Mouse (Mus musculus): ENCODE results near the gene Loxl1. TPM values are rescaled to one million over a fixed set of nuclear protein-coding genes. Genes with fewer than 3 reads are reported as not detected.

The Loxl1 gene
- polyA plus RNA-seq, 2 experiments: 0.80 to 1.2 TPM

DNA sequence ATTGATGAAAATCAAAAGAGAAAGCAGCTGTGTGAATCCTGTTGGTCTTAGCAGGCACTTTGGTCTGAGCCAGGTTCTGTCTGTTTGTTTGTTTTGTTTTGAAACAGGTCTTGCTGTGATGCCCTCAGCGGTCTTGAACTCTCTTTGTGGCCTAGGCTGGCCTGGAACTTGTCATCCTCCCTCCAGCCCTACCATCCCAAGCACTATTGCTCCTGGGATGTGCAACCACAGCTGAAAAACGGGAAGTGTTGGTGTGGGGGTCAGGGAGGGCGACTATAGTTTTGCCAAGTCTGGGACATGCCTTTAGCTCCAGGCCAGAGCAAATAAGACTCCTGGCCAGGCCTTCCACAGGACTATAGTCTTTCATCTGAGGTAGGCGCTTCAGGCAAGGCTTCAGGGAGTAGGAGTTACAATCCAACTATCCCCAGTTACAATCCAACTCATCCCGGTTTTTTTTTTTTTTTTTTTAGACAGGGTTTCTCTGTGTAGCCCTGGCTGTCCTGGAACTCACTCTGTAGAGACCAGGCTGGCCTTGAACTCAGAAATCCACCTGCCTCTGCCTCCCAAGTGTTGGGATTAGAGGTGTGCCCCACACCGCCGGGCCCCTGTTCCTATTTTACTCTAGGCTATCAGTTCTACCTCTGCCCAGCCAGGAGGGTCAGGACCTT is 64.1 kb downstream of the Loxl1 start:
- peak; percentile 10; the same call in 1 of the 2 replicates for ATAC-seq (ENCODE audit: insufficient read depth)

DNA sequence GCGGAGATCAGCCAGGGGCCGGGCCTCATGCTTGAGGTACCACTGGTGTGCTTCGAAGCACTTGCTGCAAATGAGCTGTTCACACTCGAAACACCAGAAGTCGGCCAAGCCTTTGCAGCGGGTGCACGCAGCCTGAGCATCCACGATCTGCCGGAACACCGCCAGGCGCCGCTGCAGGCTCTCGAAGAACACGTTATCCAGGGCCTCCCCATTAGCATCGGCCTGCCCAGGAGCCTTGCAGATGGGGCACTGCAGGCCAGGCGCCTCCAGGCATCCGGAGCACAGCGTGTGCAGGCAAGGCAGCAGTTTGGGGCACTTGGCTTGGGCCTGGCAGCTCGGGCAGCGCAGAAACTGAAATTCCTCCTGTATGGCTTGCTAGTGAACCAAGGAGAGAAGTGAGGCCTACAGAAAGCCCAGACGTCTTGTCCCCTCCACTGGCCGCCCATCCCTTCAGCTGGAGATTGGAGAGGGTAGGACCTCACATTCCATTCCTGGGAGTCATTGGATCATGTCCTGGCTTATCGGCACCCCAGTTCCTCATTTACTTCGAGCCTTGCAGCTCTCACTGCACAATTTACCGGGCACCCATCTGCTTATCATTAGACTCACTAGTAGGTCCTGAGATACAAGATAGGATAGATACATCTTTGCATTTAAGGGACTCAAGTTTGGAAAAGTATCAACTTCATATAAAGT is 65.8 kb downstream of the Loxl1 start:
- H3K4me1 ChIP-seq (replicated peaks; ENCODE audit: control insufficient read depth in 2 of 2, insufficient read depth in 2 of 2, low read length in 1 of 2): peaks cover 40 to 41% of the 10 kb centered on the region in 2 experiments

More for the DNA sequence above, 64.1 kb downstream of the Loxl1 start:
- Histone ChIP-seq H3K27ac (peak overlapping the region; percentile 92), H3K9ac (replicated peaks) (peak overlapping the region; percentile 81), H3K9me3 (ENCODE audit: control insufficient read depth, low read length) (no peaks in the 10 kb centered on the region), H3K27me3 (ENCODE audit: control insufficient read depth, insufficient read depth, low read length) (no peaks in the 10 kb centered on the region), H3K4me2 (ENCODE audit: low read depth) (peak overlapping the region; percentile 73), H3K4me3 (ENCODE audit: insufficient read depth in 1 of 2, low read depth in 2 of 2, low read length in 2 of 2) (peak overlapping the region; percentile 87 to 95), H3K4me1 (replicated peaks; ENCODE audit: control insufficient read depth in 2 of 2, insufficient read depth in 2 of 2, low read length in 1 of 2) (peaks cover 28 to 34% of the 10 kb centered on the region in 2 experiments), H3K36me3 (replicated peaks; ENCODE audit: control insufficient read depth, insufficient read depth, low read depth) (peaks cover 15% of the 10 kb centered on the region)
- peak in 1 of 3 experiments; percentile 29 for DNase-seq (ENCODE audit: low read depth in 3 of 3, low spot score in 3 of 3)
- no peak for TF ChIP-seq CTCF (IDR thresholded peaks at IDR 0.05; ENCODE audit: low read depth)
- TF ChIP-seq EP300 (IDR thresholded peaks at IDR 0.05; ENCODE audit: low read depth): no peak
- WGBS (ENCODE audit: insufficient replicate concordance): 6% methylated on average over 7 of the region's 7 CpGs

DNA sequence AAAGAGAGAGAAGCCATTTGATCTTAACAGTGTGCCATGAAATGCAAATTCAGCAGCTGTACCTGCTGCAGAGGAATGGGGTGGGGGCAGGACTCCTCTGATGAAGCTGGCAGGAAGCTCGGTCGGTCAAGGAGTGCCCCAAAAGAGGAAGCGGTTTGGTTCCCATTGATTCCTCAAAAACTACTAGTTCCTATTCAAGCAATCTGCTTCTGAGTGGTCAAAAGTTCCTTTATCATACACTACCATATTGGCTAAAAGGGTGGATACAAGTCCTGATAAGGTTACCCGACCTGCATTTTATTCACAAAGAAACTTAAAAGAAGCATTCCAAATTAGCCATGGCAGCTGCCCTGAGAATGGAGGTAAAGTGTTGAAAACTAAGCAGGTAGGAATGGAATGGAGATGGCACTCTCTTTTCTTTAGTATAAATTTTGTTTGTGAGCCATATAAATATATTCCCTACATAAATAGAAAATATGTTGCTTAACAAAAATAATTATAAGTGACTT is 66.8 kb downstream of the Loxl1 start:
- Histone ChIP-seq H3K9me3 (ENCODE audit: control insufficient read depth, low read length) (no peaks in the 10 kb centered on the region), H3K9ac (replicated peaks) (peak overlapping the region; percentile 81), H3K4me3 (ENCODE audit: insufficient read depth in 1 of 2, low read depth in 2 of 2, low read length in 2 of 2) (peak overlapping the region; percentile 87 to 95), H3K27ac (peak overlapping the region; percentile 92), H3K27me3 (ENCODE audit: control insufficient read depth, insufficient read depth, low read length) (no peaks in the 10 kb centered on the region), H3K4me1 (replicated peaks; ENCODE audit: control insufficient read depth in 2 of 2, insufficient read depth in 2 of 2, low read length in 1 of 2) (peaks cover 41 to 42% of the 10 kb centered on the region in 2 experiments), H3K36me3 (replicated peaks; ENCODE audit: control insufficient read depth, insufficient read depth, low read depth) (peaks cover 32% of the 10 kb centered on the region), H3K4me2 (ENCODE audit: low read depth) (peak overlapping the region; percentile 73)
- TF ChIP-seq EP300 (IDR thresholded peaks at IDR 0.05; ENCODE audit: low read depth) (peak; percentile 86), CTCF (IDR thresholded peaks at IDR 0.05; ENCODE audit: low read depth) (no peak)
- 6% methylated on average over 4 of the region's 4 CpGs for WGBS (ENCODE audit: insufficient replicate concordance)
- DNase-seq (ENCODE audit: low read depth in 3 of 3, low spot score in 3 of 3) (peak; percentile 71 to 79 (median 78)), ATAC-seq (ENCODE audit: insufficient read depth) (peak; percentile 47)

More for the DNA sequence above, 65.8 kb downstream of the Loxl1 start:
- WGBS (ENCODE audit: insufficient replicate concordance): 7% methylated on average over 25 of the region's 25 CpGs
- ATAC-seq (ENCODE audit: insufficient read depth) (peak; percentile 82), DNase-seq (ENCODE audit: low read depth in 3 of 3, low spot score in 3 of 3) (peak; percentile 72 to 77 (median 77))
- H3K4me3 ChIP-seq (ENCODE audit: insufficient read depth in 1 of 2, low read depth in 2 of 2, low read length in 2 of 2): peak overlapping the region; percentile 87 to 95
- peak overlapping the region; percentile 92 for H3K27ac ChIP-seq
- TF ChIP-seq CTCF (IDR thresholded peaks at IDR 0.05; ENCODE audit: low read depth) (peak; percentile 98), EP300 (IDR thresholded peaks at IDR 0.05; ENCODE audit: low read depth) (no peak; the same call in 1 of the 2 replicates)
- no peaks in the 10 kb centered on the region for H3K9me3 ChIP-seq (ENCODE audit: control insufficient read depth, low read length)
- H3K9ac ChIP-seq (replicated peaks): peak overlapping the region; percentile 81
- H3K27me3 ChIP-seq (ENCODE audit: control insufficient read depth, insufficient read depth, low read length): no peaks in the 10 kb centered on the region
- H3K36me3 ChIP-seq (replicated peaks; ENCODE audit: control insufficient read depth, insufficient read depth, low read depth): peaks cover 30% of the 10 kb centered on the region
- H3K4me2 ChIP-seq (ENCODE audit: low read depth): peak overlapping the region; percentile 73

DNA sequence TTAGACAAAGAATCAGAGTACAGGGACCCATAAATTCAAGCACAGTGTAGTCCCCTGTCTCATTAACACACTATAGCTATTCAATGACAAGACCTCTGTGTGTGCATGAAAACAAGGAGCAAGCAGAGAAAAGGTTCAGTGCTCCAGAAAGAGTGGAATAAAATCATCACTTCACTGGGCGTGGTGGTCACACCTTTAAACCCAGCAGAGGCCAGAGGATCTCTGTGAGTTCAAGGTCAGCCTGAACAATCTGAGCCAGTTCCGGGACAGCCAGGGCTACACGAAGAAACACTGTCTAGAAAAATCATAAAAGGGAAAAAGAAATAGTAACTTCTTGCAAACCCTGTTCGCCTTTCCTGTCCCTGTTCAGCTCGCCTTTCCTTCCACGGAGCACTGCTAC is 69.3 kb downstream of the Loxl1 start:
- 86% methylated on average over 6 of the region's 6 CpGs for WGBS (ENCODE audit: insufficient replicate concordance)
- ATAC-seq (ENCODE audit: insufficient read depth): no peak
- no peak for DNase-seq (ENCODE audit: low read depth in 3 of 3, low spot score in 3 of 3)
- Histone ChIP-seq H3K4me3 (ENCODE audit: insufficient read depth in 1 of 2, low read depth in 2 of 2, low read length in 2 of 2) (no peak overlapping the region), H3K36me3 (replicated peaks; ENCODE audit: control insufficient read depth, insufficient read depth, low read depth) (peaks cover 40% of the 10 kb centered on the region), H3K27ac (peak overlapping the region; percentile 5; the same call in 1 of the 2 replicates), H3K27me3 (ENCODE audit: control insufficient read depth, insufficient read depth, low read length) (no peaks in the 10 kb centered on the region), H3K4me1 (replicated peaks; ENCODE audit: control insufficient read depth in 2 of 2, insufficient read depth in 2 of 2, low read length in 1 of 2) (peaks cover 32 to 33% of the 10 kb centered on the region in 2 experiments), H3K9ac (replicated peaks) (no peak overlapping the region; the same call in 1 of the 2 replicates), H3K9me3 (ENCODE audit: control insufficient read depth, low read length) (no peaks in the 10 kb centered on the region), H3K4me2 (ENCODE audit: low read depth) (peak overlapping the region; percentile 74)
- TF ChIP-seq EP300 (IDR thresholded peaks at IDR 0.05; ENCODE audit: low read depth) (no peak), CTCF (IDR thresholded peaks at IDR 0.05; ENCODE audit: low read depth) (no peak)

DNA sequence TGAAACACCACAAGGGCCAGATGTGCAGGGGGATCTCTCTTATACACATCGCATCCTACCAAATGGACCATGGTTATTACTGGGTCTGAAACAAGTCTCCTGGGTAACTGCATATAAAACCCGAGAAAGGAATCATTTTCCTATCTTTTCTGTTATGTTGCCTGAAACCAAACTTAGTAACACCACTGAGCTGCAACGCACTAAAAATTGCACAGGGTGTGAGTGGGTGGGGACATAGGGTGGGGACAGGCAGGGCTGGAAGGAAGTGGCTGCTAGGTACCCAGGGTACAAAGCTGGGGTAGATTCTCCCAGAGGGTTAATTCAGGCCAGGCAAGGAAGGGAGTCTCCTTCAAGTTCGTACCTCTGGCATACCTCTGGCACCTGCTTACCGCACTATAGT is 70.3 kb downstream of the Loxl1 start:
- H3K27me3 ChIP-seq (ENCODE audit: control insufficient read depth, insufficient read depth, low read length): no peaks in the 10 kb centered on the region
- peaks cover 41% of the 10 kb centered on the region for H3K36me3 ChIP-seq (replicated peaks; ENCODE audit: control insufficient read depth, insufficient read depth, low read depth)
- no peak overlapping the region for H3K27ac ChIP-seq
- H3K9ac ChIP-seq (replicated peaks): 0 out of 2 replicates have a peak overlapping the region, but pooled peaks have one; percentile 9
- TF ChIP-seq CTCF (IDR thresholded peaks at IDR 0.05; ENCODE audit: low read depth): no peak
- no peak for TF ChIP-seq EP300 (IDR thresholded peaks at IDR 0.05; ENCODE audit: low read depth)
- H3K4me2 ChIP-seq (ENCODE audit: low read depth): peak overlapping the region; percentile 25; the same call in 1 of the 2 replicates
- no peaks in the 10 kb centered on the region for H3K9me3 ChIP-seq (ENCODE audit: control insufficient read depth, low read length)
- ATAC-seq (ENCODE audit: insufficient read depth) (no peak), DNase-seq (ENCODE audit: low read depth in 3 of 3, low spot score in 3 of 3) (no peak)
- H3K4me3 ChIP-seq (ENCODE audit: insufficient read depth in 1 of 2, low read depth in 2 of 2, low read length in 2 of 2): no peak overlapping the region
- 58% methylated on average over 5 of the region's 5 CpGs for WGBS (ENCODE audit: insufficient replicate concordance)
- H3K4me1 ChIP-seq (replicated peaks; ENCODE audit: control insufficient read depth in 2 of 2, insufficient read depth in 2 of 2, low read length in 1 of 2): peaks cover 29 to 30% of the 10 kb centered on the region in 2 experiments

Data from liver, embryonic 14.5 days (tissue).